11 mouse cellular contexts compared by ENCODE assay signal in the genomic region with DNA sequence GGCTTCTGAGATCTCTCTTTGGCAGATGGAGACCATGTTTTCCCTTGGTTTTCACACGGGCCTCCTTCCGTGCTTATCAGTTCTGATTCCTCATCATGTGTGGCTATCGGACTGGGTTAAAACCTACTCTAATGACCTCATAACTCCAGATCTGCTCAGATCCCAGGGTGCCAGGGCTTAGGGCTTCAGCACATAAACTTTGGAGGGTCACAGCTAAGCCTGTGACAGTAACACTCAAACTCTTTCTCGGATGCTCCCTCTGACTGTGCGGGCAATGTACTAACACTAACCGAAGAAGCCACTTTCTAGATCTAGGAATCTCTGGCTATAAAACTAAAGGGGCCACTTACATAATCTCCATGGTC. TPM values are rescaled to one million over a fixed set of nuclear protein-coding genes. Genes with fewer than 3 reads are reported as not detected.
A peak's percentile ranks its signal among the peaks of the same experiment; 100 is the strongest.
DNase-seq lines count a peak whose midpoint lies in the region; ATAC-seq and TF ChIP-seq lines count a peak whose summit lies in the region.
"Had no signal": no experiment of that assay in that cellular context is flagged by ENCODE, and none has a peak within 500 bp of the region (broad histone marks: within the 10 kb centered on the region; RNA-seq: fewer than 3 reads in every experiment).

No protein-coding gene starts in this region.

- H3K9ac ChIP-seq in heart, embryonic 13.5 days = peak overlapping the region; percentile 37; the same call in 1 of the 2 replicates
- no peak overlapping the region for H3K9ac ChIP-seq in stomach, embryonic 14.5 days (replicated peaks; ENCODE audit: low read depth, low read length)
- no peak overlapping the region for H3K9ac ChIP-seq in stomach, postnatal 0 days (ENCODE audit: low read length)
- no peak overlapping the region for H3K9ac ChIP-seq in liver, embryonic 13.5 days
- H3K9ac ChIP-seq: limb, embryonic 15.5 days had no signal

- peak overlapping the region; percentile 75 for H3K27ac ChIP-seq in heart, embryonic 13.5 days (replicated peaks)
- no peak overlapping the region for H3K27ac ChIP-seq in stomach, embryonic 14.5 days (ENCODE audit: low read length)
- no peak overlapping the region for H3K27ac ChIP-seq in stomach, postnatal 0 days (replicated peaks)
- no peak overlapping the region for H3K27ac ChIP-seq in liver, embryonic 13.5 days
- H3K27ac ChIP-seq: limb, embryonic 15.5 days had no signal

- no peak for TF ChIP-seq EP300 in stomach, postnatal 0 days (optimal IDR thresholded peaks at IDR 0.05)

- H3K4me1 ChIP-seq in heart, embryonic 13.5 days = peaks cover 19% of the 10 kb centered on the region
- H3K4me1 ChIP-seq in stomach, embryonic 14.5 days (ENCODE audit: control insufficient read depth, insufficient read depth, low read length) = no peaks in the 10 kb centered on the region
- 0 out of 2 replicates have a peak, but pooled peaks cover 3% of the 10 kb centered on the region for H3K4me1 ChIP-seq in stomach, postnatal 0 days (replicated peaks; ENCODE audit: control insufficient read depth, insufficient read depth)
- peaks cover 6% of the 10 kb centered on the region for H3K4me1 ChIP-seq in liver, embryonic 13.5 days (replicated peaks)

- 32% methylated on average over 6 of the region's 6 CpGs for WGBS in heart, embryonic 13.5 days
- 51% methylated on average over 6 of the region's 6 CpGs for WGBS in stomach, embryonic 14.5 days
- 61% methylated on average over 6 of the region's 6 CpGs for WGBS in stomach, postnatal 0 days
- WGBS in liver, embryonic 13.5 days (ENCODE audit: insufficient replicate concordance) = 53% methylated on average over 6 of the region's 6 CpGs

- no peaks in the 10 kb centered on the region for H3K36me3 ChIP-seq in heart, embryonic 13.5 days
- H3K36me3 ChIP-seq in stomach, embryonic 14.5 days (ENCODE audit: control insufficient read depth, insufficient read depth, low read length) = no peaks in the 10 kb centered on the region
- no peaks in the 10 kb centered on the region for H3K36me3 ChIP-seq in stomach, postnatal 0 days (ENCODE audit: control insufficient read depth, insufficient read depth, low read length)
- H3K36me3 ChIP-seq in liver, embryonic 13.5 days = no peaks in the 10 kb centered on the region
- H3K36me3 ChIP-seq: limb, embryonic 15.5 days had no signal

- H3K4me3 ChIP-seq in heart, embryonic 13.5 days = no peak overlapping the region
- H3K4me3 ChIP-seq in stomach, embryonic 14.5 days (ENCODE audit: low read depth, low read length) = no peak overlapping the region
- no peak overlapping the region for H3K4me3 ChIP-seq in stomach, postnatal 0 days (ENCODE audit: low read depth, low read length)
- no peak overlapping the region for H3K4me3 ChIP-seq in liver, embryonic 13.5 days (replicated peaks)
- H3K4me3 ChIP-seq: limb, embryonic 15.5 days had no signal

- peak overlapping the region; percentile 58 for H3K4me2 ChIP-seq in heart, embryonic 13.5 days
- H3K4me2 ChIP-seq in stomach, embryonic 14.5 days (replicated peaks; ENCODE audit: low read depth, low read length) = no peak overlapping the region
- H3K4me2 ChIP-seq in stomach, postnatal 0 days (replicated peaks; ENCODE audit: low read depth) = no peak overlapping the region
- 0 out of 2 replicates have a peak overlapping the region, but pooled peaks have one; percentile 1 for H3K4me2 ChIP-seq in liver, embryonic 13.5 days
- H3K4me2 ChIP-seq: limb, embryonic 15.5 days had no signal

- DNase-seq in heart, postnatal 25 days (ENCODE audit: low spot score) = no peak
- DNase-seq in stomach, postnatal 0 days (ENCODE audit: low spot score) = no peak
- no peak for DNase-seq in liver, embryonic 13.5 days
- DNase-seq in adrenal gland, postnatal 14 days = no peak
- no peak for DNase-seq in embryo, embryonic 9.5 days (ENCODE audit: extremely low spot score)
- no peak for DNase-seq in c-Kit-positive CD71-positive TER-119-positive erythroid progenitor cells, embryonic 14.5 days (ENCODE audit: low spot score)
- DNase-seq: gastrocnemius, postnatal 36 days had no signal

- ATAC-seq in heart, embryonic 13.5 days (ENCODE audit: extremely low read depth, insufficient number of reproducible peaks, low FRiP score, low TSS enrichment) = no peak
- peak; percentile 28; the same call in 1 of the 2 replicates for ATAC-seq in stomach, embryonic 14.5 days (ENCODE audit: insufficient number of reproducible peaks, insufficient read depth, low FRiP score, low read depth)
- no peak for ATAC-seq in stomach, postnatal 0 days (ENCODE audit: low FRiP score, low TSS enrichment)
- ATAC-seq in liver, embryonic 13.5 days (ENCODE audit: low read depth) = peak; percentile 29; the same call in 1 of the 2 replicates

- H3K9me3 ChIP-seq in heart, embryonic 13.5 days = peaks cover 3% of the 10 kb centered on the region; the same call in 1 of the 2 replicates
- no peaks in the 10 kb centered on the region for H3K9me3 ChIP-seq in stomach, embryonic 14.5 days (ENCODE audit: control insufficient read depth, low read depth, low read length)
- no peaks in the 10 kb centered on the region for H3K9me3 ChIP-seq in stomach, postnatal 0 days (ENCODE audit: control insufficient read depth, low read length)
- H3K9me3 ChIP-seq in liver, embryonic 13.5 days (replicated peaks) = no peaks in the 10 kb centered on the region
- H3K9me3 ChIP-seq: limb, embryonic 15.5 days had no signal

- intact Hi-C loops in heart, postnatal 25 days (cut with DNase I) = loop anchor here (5.0 kb wide), 1 partner anchor 60 kb away; no protein-coding TSS in a partner anchor

- H3K27me3 ChIP-seq in heart, embryonic 13.5 days (replicated peaks) = no peaks in the 10 kb centered on the region
- H3K27me3 ChIP-seq in stomach, embryonic 14.5 days (ENCODE audit: control insufficient read depth, insufficient read depth, low read length) = no peaks in the 10 kb centered on the region
- H3K27me3 ChIP-seq in stomach, postnatal 0 days (ENCODE audit: control insufficient read depth, insufficient read depth, low read length) = no peaks in the 10 kb centered on the region
- no peaks in the 10 kb centered on the region for H3K27me3 ChIP-seq in liver, embryonic 13.5 days
- H3K27me3 ChIP-seq: limb, embryonic 15.5 days had no signal

- no peak for TF ChIP-seq CTCF in stomach, postnatal 0 days (IDR thresholded peaks at IDR 0.05; ENCODE audit: low read depth)

RNA-seq across cellular contexts. Expression of a gene that starts 59.3 kb away (rescaled TPM):
- 0.12 TPM in 1 of 2 replicates, not detected in the other for polyA plus RNA-seq in heart, embryonic 13.5 days (2015; fragmentation: Nextera tagmentation; extraction: Ambion mirVana)
- under 1 TPM; 0.14 to 0.16 TPM for total RNA-seq in heart, postnatal 25 days (2021)
- 0.45 and 0.76 TPM in 2 replicates for polyA plus RNA-seq in stomach, embryonic 14.5 days (2014; fragmentation: Nextera tagmentation; extraction: Ambion mirVana)
- 4.1 and 4.6 TPM in 2 replicates for polyA plus RNA-seq in stomach, postnatal 0 days (2015; fragmentation: Nextera tagmentation; extraction: Ambion mirVana)
- not detected in 2 replicates for polyA plus RNA-seq in liver, embryonic 13.5 days (2015; fragmentation: Nextera tagmentation; extraction: Ambion mirVana)
- not detected in 2 replicates for total RNA-seq in adrenal gland, postnatal 14 days (2021)
- total RNA-seq: monocyte, adult 5-6 weeks had no signal

Comparison
In these comparisons a context has a peak if more than half of its experiments do, and no peak if none do; other contexts are left out.
1. ATAC-seq: peak in stomach, embryonic 14.5 days (single experiment) and liver, embryonic 13.5 days (single experiment); none in heart, embryonic 13.5 days (single experiment) and stomach, postnatal 0 days (single experiment).
2. H3K4me2 ChIP-seq: peak in heart, embryonic 13.5 days (single experiment) and liver, embryonic 13.5 days (single experiment); none in stomach, embryonic 14.5 days (single experiment) and stomach, postnatal 0 days (single experiment).